Mouse (Mus musculus) brain, embryonic 14.5 days (tissue): ENCODE results near the gene Phactr1.

Experiments
- CTCF ChIP-seq: fragments of 200-500 bp; IDR thresholded peaks from 2 replicates; pipeline ENCODE4 v1.5.1; 2012; ENCODE audit warnings: inconsistent platforms, mild to moderate bottlenecking, moderate library complexity, borderline replicate concordance; ENCODE audit not compliant: insufficient read depth, insufficient read length; ENCODE audit errors: extremely low read depth
- POLR2A ChIP-seq: fragments of 200-500 bp; IDR thresholded peaks from 2 replicates; pipeline ENCODE4 v1.6.1; 2012; ENCODE audit warnings: mild to moderate bottlenecking, inconsistent platforms, borderline replicate concordance; ENCODE audit not compliant: poor library complexity, insufficient read depth, insufficient read length, severe bottlenecking; ENCODE audit errors: extremely low read depth

- TF ChIP-seq CTCF (no peak), POLR2A (no peak)
These were observed 311.9 kb downstream of the Phactr1 start for GRCm38 (mm10) chr13:42992306-42992705.
